Mouse (Mus musculus): ENCODE data around the gene Scd4.
A peak's percentile ranks its signal among the peaks of the same experiment; 100 is the strongest.
"Not testable (repeated sequence)": the region's sequence is repeated elsewhere in the genome, so short reads cannot be mapped to it uniquely, and the experiment has no call there.

Gene Scd4

DNA sequence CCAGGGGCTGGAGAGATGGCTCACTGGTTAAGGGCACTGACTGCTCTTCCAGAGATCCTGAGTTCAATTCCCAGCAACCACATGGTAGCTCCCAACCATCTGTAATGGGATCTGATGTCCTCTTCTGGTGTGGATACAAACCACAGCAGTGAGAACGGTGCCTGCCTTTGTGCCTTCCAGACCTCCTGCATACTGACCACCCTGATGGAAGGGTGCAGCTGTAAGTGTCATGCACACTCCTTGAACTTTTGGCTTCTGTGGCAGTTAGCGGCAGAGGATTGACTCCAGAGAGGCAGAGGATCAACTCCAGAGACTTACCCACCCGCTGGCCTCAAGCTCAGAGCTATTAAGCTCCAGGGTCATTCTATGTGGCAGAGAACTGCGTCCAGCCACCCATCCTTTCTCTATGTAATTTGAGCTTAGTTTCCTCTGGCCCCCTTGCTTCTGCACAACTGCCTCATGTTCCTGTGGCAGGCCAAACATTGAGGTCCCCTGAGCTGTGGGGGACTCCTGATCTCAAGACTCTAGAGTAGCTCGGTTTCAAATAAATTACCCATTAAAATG lies 16.1 kb upstream of the Scd4 start:
- DNase-seq (ENCODE audit: low read depth, low spot score), result no peak

DNA sequence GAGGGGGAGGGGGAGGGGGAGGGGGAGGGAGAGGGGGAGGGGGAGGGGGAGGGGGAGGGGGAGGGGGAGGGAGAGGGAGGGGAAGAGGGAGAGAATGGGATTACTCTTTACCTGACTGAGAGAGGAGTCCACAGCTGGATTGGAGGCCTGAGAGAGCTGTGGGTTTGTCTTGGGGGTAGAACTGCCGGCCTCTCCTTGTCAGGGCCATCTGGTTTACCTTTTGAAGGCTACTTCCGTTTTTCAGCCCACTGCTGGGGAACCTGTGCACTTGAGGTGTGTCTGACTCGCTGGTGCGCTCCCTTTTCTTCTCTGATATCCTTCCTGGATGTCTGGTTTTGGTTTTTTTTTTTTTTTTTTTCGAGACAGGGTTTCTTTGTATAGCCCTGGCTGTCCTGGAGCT lies 15.5 kb upstream of the Scd4 start:
- DNase-seq (ENCODE audit: low read depth, low spot score), result no peak

DNA sequence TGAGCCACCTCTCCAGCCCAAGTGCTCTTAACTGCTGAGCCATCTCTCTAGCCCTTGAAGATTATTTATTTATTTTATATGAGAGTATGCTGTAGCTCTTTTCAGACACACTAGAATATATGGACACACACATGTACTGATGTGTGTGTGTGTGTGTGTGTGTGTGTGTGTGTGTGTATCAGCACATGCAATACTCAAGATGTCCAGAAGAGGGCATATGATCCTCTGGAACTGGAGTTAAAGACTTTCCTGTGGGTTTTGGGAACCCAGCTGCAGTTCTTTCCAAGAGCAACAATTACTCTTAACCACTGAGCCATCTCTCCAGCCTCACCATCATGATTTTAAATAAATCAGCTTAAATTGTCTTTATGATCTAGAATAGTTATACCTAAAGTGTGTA lies 14.3 kb upstream of the Scd4 start:
- no peak for DNase-seq (ENCODE audit: low read depth, low spot score)

DNA sequence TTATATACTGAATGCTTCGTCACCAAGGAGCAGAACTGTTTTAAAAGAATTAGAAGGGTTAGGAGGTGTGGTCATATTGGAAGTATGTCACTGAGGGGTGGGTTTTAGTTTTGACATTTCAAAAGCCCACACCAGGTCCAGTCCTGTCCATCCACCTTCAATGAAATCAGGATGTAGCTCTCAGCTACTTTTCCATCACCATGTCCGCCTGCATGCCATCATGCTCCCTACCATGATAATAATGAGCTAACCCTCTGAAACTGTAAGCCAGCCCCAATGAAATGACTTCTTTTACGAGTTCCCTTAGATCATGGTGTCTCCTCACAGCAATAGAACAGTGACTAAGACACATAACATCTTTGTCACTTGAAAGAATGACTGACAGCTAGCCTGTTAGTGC lies 12.6 kb upstream of the Scd4 start:
- no peak for DNase-seq (ENCODE audit: low read depth, low spot score)

DNA sequence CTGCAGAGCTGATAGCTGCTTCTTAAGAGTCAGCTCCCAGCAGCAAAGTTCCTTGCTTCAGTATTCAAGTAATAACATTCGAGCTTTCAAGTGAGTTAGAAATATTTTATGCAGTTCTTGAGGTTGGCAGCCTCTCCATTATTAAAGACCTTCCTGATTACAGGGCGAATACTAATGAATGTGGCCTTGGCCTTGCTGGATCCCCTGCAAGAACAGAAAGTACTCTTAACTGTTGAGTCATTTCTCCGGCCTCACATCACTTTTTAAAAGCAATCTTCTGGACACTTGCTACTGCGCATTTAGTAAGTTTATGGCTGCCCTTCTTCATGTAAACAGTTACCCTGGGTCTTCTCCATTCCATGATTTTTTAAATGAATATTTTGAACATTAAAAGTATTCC lies 11.7 kb upstream of the Scd4 start:
- no peak for DNase-seq (ENCODE audit: low read depth, low spot score)

DNA sequence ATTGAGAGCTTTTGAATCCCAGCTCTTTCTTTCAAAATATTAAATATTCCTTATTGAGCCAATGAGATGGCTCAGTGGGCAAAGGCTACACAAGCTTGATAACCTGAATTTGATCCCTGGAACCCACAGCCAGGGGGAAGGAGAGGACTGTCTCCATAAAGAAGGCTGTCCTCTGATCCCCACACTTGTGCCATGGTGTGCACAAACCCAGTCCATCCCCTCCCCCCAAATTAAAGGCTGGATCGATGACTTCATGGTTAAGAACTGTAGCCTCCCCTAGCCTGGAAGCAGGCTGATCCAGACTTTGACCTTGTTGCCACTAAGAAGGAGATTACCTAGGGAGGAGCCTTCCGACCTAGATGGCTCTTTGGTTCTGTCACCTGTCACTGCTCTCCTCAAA lies 11.3 kb upstream of the Scd4 start:
- no peak for DNase-seq (ENCODE audit: low read depth, low spot score)

DNA sequence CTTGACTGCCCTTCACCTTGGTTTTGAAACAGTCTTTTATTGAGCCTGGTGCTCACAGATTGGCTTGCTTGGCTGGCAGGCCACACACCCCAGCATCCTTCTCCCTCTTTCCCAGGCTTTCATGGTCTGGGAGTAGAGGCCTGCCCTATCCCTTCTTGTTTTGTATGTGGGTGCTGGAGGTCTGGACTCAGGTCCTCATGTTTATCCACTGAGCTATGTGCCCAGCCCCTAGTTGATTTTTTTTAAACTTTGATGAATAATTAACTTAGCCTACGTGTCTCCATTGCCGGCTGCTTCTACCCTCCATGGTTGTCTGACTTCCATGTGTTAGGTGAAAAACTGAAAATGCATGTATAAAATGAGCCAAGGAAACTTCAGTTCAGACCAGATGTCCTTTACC lies 3.3 kb upstream of the Scd4 start:
- no peak for DNase-seq (ENCODE audit: low read depth, low spot score)

DNA sequence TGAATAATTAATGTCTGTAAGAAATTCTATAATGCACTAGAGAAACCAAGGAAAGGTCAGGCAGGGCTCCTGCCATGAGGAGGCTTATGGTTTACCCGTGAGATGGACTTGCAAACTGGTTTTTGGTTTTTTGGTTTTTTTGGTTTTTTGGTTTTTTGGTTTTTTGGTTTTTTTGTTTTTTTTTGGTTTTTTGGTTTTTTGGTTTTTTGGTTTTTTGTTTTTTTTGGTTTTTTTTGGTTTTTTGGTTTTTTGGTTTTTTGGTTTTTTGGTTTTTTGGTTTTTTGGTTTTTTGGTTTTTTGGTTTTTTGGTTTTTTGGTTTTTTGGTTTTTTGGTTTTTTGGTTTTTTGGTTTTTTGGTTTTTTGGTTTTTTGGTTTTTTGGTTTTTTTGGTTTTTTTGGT lies 1.8 kb upstream of the Scd4 start:
- not testable (repeated sequence) for DNase-seq (ENCODE audit: low read depth, low spot score)

DNA sequence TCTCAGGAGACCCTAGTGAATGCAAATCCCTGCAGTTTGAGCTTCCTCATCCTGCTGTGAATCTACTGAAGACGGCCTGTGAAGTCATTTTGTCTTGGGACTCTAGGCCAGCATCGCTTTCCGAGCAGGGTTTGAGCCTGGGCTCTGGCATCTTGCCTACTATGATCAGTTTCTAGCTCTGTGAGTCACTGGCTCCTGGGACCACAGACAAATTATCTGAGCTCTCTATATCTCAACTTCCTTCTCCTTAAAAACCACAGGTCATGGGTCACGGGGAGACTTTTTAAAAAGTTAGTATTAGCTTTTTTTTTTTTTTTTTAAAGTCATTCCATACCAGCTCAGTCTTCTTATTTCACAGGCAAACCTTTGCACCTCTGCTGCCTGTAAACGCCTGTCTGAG lies 981 bp upstream of the Scd4 start:
- no peak for DNase-seq (ENCODE audit: low read depth, low spot score)

DNA sequence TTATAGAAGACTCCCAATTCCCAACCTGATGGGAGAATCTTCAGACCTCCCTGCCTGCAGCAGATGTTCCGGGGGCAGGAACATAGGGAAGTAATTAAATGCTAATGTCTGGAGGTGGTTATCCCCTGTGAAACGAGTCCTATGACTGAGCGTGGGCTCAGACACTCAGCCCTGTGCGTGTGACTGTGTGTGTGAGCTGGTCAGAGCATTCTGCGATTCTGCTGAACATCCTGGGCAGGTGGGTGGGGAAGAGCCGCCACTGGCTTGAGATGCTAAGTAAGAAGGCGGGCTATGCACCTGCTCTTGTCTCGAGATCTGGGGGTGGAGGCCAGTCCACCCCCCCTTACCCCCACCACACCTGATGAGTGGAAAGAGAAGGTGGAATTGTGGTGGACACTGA lies 566 bp upstream of the Scd4 start:
- DNase-seq (ENCODE audit: low read depth, low spot score), result no peak

DNA sequence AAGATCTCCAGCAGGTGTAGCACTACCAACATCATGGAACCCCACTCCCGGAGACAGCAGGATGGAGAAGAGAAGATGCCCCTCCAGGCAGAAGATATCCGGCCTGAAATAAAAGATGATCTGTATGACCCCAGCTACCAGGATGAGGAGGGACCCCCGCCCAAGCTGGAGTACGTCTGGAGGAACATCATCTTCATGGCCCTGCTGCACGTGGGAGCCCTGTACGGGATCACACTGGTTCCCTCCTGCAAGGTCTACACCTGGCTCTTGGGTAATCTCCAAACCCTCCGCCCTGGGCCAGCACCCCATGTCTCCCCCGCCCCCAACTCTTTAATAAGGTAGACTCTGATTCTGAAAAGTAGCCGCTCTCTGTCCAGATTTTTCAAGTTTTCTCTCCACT lies 1.1 kb downstream of the Scd4 start:
- DNase-seq (ENCODE audit: low read depth, low spot score), result no peak

DNA sequence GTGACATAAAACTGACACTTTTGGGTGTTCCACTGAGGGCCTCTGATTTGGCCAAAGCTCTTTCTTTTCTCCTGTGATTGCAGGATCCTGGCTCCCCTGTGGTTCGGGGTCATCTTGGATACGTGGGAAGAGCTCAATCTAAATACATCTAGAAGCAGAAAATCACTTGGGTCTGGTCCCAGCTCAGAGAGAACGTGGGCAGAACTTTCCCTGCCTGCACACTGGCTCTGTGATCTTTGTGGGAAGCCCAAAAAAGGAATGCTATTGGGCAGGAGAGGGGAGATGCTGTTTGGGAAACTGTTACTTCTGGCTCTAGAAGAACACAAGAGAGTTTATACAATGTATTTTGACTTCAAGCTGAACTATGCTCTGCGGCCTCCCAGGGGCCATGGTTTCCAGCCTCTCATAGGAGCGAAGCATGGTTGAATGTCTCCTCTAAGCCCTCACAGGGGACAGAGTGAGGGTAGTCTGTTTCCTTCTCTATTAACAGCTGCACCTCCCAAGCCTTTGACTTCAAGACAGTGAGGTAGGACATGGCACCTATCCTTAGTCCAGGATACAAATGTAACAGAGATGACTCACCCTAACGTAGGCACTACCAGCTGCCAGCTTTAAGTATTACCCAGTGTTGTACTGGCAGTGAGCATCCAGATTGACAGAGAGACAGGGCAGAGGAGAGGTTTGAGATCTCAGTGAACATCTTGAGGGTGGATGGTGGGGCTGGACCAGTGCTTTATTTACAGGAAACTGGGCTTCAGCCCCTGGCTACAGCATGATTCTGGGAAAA lies 3.2 kb downstream of the Scd4 start:
- DNase-seq (ENCODE audit: low read depth, low spot score), result no peak

DNA sequence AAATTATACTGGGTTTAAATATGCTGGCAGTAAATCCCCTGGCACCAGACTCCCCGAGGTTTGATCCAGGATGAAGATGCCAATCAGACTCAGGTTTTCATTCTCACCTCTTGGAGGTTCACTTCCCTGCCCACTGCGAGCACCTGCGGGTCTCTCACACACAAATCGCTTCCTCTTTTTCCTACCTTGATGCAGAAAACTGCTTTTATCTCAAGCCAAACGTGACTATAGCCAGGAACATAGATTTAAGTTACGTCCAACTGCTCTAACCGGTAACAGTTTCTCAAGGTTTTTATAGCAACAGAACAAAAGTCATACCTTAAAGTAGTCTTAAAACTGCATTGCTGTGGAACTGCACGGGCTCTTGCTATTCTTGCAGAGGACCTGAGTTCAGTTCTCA lies 16.8 kb downstream of the Scd4 start:
- no peak for DNase-seq (ENCODE audit: low read depth, low spot score)

DNA sequence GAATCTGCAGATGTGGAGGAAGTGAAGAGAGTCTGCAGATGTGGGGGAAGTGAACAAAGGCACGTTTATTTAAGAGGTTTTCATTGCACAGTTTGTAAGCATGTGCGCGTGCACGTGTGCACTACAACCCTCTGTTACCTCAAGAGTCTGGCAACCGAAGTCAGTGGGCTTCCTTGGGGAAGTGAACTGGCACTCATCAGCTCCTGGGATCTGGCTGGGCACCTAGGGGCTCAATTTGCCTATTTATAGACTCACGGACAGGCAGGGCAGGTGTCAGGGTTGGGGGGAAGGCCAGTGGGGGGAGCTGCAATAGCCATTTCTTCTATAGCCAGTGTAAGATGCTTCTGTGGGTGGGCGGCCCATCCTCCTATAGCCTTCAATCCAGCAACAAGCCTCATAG lies 18.9 kb downstream of the Scd4 start:
- DNase-seq (ENCODE audit: low read depth, low spot score), result no peak

DNA sequence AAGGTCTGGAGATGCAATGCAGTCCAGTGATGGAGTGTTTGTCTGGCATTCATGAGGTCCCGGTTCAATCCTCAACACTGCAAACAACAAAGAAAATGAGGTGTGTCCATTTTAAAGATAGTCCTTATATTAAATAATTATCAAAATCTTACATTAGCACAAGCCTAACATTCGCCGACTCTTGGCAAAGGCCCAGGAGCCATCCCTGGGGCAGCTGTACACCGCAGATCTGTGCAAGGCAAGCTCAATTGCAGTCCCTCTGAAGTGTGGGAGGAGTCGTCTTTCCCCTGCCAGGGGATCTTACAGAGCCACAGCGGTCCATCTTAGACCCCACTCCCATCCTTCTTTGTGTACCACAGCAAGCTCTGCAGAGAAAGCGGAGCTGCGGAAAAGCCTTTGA lies 25.8 kb downstream of the Scd4 start:
- DNase-seq (ENCODE audit: low read depth, low spot score), result no peak

DNA sequence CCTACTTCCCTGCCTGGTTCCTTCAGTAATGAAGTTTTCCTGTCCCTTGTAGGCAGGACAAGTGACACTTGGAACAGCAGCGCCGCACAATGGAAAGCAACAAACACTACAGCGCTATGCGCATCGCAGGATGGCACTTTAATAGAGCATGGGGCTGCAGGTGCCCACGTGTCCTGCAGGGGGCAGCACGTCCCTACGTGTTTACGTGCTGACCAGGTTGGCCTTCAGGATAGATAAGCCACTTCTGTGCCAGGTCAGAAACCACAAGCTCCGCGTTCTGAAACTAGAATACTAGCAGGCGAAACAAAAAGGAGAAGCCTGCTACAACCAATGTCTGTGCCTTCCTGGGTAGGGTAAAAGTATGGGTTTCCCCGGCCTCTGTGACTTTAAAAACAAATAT lies 30.6 kb downstream of the Scd4 start:
- DNase-seq (ENCODE audit: low read depth, low spot score), result peak; percentile 83

DNA sequence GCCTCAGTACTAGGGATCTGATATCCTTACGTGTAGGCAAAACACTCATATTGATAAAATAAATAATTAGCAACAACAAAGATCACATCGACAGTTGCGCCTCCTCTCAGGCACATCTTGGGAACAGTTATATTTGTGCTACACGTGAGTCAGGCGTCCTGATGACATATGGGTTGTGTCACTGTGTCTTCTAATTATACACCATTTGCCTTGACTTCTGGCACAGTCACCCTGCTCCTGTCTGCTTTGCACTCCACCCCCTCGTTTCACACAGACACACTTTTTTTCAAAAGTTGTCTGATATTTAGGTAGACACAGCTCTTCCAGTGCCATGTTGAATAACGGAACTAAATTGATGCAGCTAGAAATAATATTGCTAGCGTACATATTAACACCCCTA lies 31.1 kb downstream of the Scd4 start:
- DNase-seq (ENCODE audit: low read depth, low spot score), result no peak

DNA sequence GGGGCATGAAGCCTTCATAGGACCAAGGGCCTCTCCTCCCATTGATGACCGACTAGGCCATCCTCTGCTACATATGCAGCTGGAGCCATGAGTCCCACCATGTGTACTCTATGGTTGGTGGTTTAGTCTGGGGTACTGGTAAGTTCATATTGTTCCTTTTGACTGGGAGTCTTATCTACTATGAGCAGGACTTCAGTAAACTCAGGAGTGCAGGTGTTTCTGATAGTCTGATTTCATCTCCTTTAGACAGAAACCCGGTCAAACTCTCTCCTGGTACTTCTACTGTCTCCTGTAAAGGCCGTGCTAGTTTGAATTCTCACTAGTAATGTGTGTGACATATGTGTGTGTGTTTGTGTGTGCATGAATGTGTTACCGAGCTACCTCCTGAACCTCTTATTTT lies 32.8 kb downstream of the Scd4 start:
- DNase-seq (ENCODE audit: low read depth, low spot score), result no peak

DNA sequence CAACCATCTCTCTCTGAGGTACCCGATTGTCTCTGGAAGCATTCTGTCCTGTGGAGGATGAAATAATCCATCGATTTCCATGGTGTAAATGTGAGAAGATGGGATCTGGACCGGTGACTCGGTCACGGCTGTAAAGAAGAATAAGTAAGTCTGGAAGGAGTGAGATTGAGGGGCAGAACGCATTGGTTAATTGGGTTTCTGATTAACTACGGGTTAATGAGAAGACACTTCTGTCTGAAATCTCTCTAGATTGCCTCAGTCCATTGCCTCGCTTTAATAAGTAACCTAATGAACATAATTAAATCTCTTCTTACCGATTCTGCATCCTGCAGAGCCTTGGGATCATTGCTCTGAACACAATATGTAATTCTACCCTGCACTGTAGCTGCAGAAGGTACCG lies 34.2 kb downstream of the Scd4 start:
- not testable (repeated sequence) for DNase-seq (ENCODE audit: low read depth, low spot score)

DNA sequence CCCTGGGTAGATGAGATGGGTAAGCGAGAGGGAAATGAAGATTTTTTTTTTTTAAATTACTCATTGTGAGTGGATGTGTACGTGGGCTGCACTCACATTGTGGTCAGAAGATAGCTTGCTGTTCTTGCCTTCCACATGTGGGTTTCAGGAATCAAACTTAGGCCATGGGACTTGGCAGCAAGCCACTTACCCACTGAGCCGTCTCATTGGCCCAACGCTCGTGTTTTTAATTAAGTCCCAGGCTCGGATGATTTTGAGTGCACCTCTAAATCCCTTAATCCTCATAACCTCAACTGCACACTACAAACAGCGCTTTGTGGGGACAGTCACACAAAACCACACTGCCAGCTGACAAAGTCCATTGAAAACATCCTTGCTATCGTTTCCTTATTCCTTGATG lies 36.5 kb downstream of the Scd4 start:
- DNase-seq (ENCODE audit: low read depth, low spot score), result no peak

DNA sequence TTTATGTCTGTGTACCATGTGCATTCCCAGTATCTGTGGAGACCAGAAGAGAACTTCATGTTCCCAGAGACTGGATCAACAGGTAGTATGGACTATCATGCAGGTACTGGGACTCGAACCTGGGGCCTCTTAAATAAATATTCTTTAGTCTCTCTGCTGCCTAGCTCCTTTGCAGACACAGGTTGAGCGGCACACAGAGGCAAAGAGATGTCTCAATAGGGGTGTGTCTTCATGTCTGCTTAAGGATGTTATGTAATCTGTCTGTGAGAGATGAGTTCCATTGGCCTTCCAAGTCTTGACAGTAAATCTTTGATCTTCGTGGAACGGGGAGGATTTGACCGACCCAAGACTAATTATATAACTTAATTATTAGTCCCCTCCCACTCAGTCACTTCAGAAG lies 37.3 kb downstream of the Scd4 start:
- no peak for DNase-seq (ENCODE audit: low read depth, low spot score)

DNA sequence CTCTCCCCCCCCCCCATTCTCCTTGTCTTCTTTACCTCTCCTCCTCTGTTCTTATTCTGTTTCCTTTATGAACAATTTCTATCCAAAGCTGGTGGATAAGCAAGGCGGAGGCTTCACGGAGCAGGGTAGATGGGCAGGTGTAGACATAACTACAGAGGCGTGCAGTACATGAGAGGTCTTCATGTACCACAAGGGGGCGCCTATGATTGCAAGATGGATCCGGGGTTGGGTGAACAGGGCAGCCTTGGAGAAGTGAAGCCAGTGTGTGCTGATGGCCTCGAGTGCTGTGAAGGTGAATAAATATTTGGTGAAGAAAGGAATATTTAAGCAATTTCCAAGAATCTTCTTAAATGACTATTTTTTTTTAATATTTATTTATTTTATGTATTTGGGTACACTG lies 40.1 kb downstream of the Scd4 start:
- peak; percentile 74 for DNase-seq (ENCODE audit: low read depth, low spot score)

DNA sequence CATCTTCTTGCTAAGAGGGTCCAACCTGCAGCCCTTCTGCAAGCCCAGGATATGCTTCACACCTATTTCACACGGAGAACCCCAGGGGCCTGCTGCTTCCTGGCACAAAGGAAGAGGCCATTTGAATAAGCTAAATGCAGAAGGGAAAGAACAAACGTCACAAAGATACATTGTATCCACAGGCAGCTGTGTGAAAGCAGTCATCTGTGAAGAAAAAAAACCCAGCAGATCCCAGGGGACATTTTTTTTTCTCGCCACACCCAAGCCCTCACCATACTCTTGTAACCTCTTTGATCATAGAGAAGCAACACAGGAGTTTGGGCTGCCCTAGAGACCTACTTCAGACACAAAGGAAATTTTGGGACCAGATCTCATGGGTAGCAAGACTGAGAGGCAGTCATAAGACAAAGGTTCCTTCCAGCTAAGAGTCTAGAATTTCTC lies 43.6 kb downstream of the Scd4 start:
- no peak for DNase-seq (ENCODE audit: low read depth, low spot score)
